Mouse (Mus musculus) hindbrain, embryonic 16.5 days (tissue): ENCODE measurements around the gene Arel1. TPM values are rescaled to one million over a fixed set of nuclear protein-coding genes. Genes with fewer than 3 reads are reported as not detected.

Experiments used
- ATAC-seq: fragments of 200-750 bp; cut with Nextera tagmentation; 2 replicates; pipeline ENCODE4 v1.8.0; 2017; ENCODE audit warnings: moderate TSS enrichment, moderate library complexity
- H3K27ac ChIP-seq: fragments of 300-500 bp; sonication (generic); 2 replicates; pipeline ENCODE4 v1.5.1; 2014; ENCODE audit warnings: low read depth, mild to moderate bottlenecking, control low read depth, low read length, moderate library complexity
- H3K27me3 ChIP-seq: fragments of 300-500 bp; sonication (generic); replicated peaks from 2 replicates; pipeline ENCODE4 v1.6.1; 2014; ENCODE audit warnings: low read length; ENCODE audit not compliant: control insufficient read depth, insufficient read depth
- H3K36me3 ChIP-seq: fragments of 300-500 bp; sonication (generic); 2 replicates; pipeline ENCODE4 v1.6.1; 2014; ENCODE audit warnings: mild to moderate bottlenecking, low read length, moderate library complexity, mixed read lengths; ENCODE audit not compliant: control insufficient read depth, insufficient read depth
- H3K4me1 ChIP-seq: fragments of 300-500 bp; sonication (generic); 2 replicates; pipeline ENCODE4 v1.6.1; 2014; ENCODE audit warnings: low read depth, low read length; ENCODE audit not compliant: control insufficient read depth, insufficient read depth
- H3K4me2 ChIP-seq: fragments of 300-500 bp; sonication (generic); 2 replicates; pipeline ENCODE4 v1.6.1; 2014; ENCODE audit warnings: mild to moderate bottlenecking, low read length, control low read depth, moderate library complexity
- H3K4me3 ChIP-seq: fragments of 300-500 bp; sonication (generic); 2 replicates; pipeline ENCODE4 v1.5.1; 2014; ENCODE audit warnings: mild to moderate bottlenecking, low read length, control low read depth, moderate library complexity
- H3K9ac ChIP-seq: fragments of 300-500 bp; sonication (generic); 2 replicates; pipeline ENCODE4 v1.6.1; 2014; ENCODE audit warnings: low read depth, mild to moderate bottlenecking, control low read depth, low read length, moderate library complexity
- H3K9me3 ChIP-seq: fragments of 300-500 bp; sonication (generic); 2 replicates; pipeline ENCODE4 v1.6.1; 2014; ENCODE audit warnings: mild to moderate bottlenecking, low read length, moderate library complexity; ENCODE audit not compliant: control insufficient read depth
- WGBS: fragments of 180-500 bp; shearing (Covaris S2); extraction: QIAGEN DNeasy Blood & Tissue Kit; methylation state at CpG from one replicate; pipeline ENCODE4 v1.1.7; 2014; 5-methylcytosine and 5-hydroxymethylcytosine counted together
- polyA plus RNA-seq: library from polyadenylated mRNA; unstranded; fragments of >200 nt; fragmentation: Nextera tagmentation; extraction: Ambion mirVana; gene quantifications from 2 replicates; pipeline ENCODE4 v1.2.1, GENCODE M21; 2015

Arel1 gene
- polyA plus RNA-seq, 1 experiment from 2014 or later: 29.3 TPM

DNA sequence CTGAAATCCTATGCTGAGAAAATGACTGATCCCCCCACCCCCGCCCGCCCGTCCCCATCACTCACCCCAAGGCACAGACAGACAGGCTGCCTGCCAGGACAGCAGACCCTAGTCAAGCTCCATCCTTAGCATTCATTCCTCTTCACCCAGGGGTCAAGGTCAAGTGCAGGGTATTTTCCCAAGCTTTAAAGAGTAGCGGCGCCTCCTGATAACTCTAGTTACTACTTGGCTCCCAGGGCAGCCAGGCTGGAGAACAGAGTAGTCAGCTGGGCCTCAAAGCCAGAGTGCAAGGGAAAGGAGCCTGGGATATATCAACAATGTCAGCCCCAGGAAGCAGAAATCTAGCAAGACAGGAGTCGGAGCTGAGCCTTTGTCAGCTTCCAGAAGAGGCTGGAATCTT, 74.5 kb downstream of the Arel1 start:
- Histone ChIP-seq H3K4me2 (no peak overlapping the region), H3K9me3 (no peaks in the 10 kb centered on the region), H3K4me3 (no peak overlapping the region), H3K36me3 (no peaks in the 10 kb centered on the region), H3K9ac (no peak overlapping the region), H3K4me1 (no peaks in the 10 kb centered on the region), H3K27me3 (no peaks in the 10 kb centered on the region), H3K27ac (no peak overlapping the region)
- no peak for ATAC-seq
- WGBS: 85% methylated on average over 6 of the region's 6 CpGs

GRCm38 (mm10) chr12:84893648-84894628, 76.8 kb downstream of the Arel1 start:
- Histone ChIP-seq H3K27ac (no peak overlapping the region), H3K4me2 (no peak overlapping the region), H3K4me3 (no peak overlapping the region), H3K9ac (no peak overlapping the region), H3K36me3 (no peaks in the 10 kb centered on the region), H3K27me3 (no peaks in the 10 kb centered on the region), H3K9me3 (no peaks in the 10 kb centered on the region), H3K4me1 (no peaks in the 10 kb centered on the region)
- 50% methylated on average over 9 of the region's 9 CpGs for WGBS
- ATAC-seq: no peak

- Histone ChIP-seq H3K36me3 (no peaks in the 10 kb centered on the region), H3K27me3 (no peaks in the 10 kb centered on the region), H3K4me1 (no peaks in the 10 kb centered on the region), H3K9ac (no peak overlapping the region), H3K4me2 (no peak overlapping the region), H3K4me3 (no peak overlapping the region), H3K27ac (no peak overlapping the region), H3K9me3 (no peaks in the 10 kb centered on the region)
- WGBS: 57% methylated on average over 15 of the region's 15 CpGs
- ATAC-seq: no peak
Observed at GRCm38 (mm10) chr12:84890289-84890688, 80.4 kb downstream of the Arel1 start.

GRCm38 (mm10) chr12:84885107-84885876, 85.4 kb downstream of the Arel1 start:
- H3K9ac ChIP-seq: no peak overlapping the region
- H3K4me3 ChIP-seq: no peak overlapping the region
- no peak for ATAC-seq
- H3K9me3 ChIP-seq: no peaks in the 10 kb centered on the region
- WGBS: 66% methylated on average over 11 of the region's 11 CpGs
- H3K36me3 ChIP-seq: no peaks in the 10 kb centered on the region
- no peaks in the 10 kb centered on the region for H3K27me3 ChIP-seq
- H3K4me2 ChIP-seq: no peak overlapping the region
- no peak overlapping the region for H3K27ac ChIP-seq
- no peaks in the 10 kb centered on the region for H3K4me1 ChIP-seq

DNA sequence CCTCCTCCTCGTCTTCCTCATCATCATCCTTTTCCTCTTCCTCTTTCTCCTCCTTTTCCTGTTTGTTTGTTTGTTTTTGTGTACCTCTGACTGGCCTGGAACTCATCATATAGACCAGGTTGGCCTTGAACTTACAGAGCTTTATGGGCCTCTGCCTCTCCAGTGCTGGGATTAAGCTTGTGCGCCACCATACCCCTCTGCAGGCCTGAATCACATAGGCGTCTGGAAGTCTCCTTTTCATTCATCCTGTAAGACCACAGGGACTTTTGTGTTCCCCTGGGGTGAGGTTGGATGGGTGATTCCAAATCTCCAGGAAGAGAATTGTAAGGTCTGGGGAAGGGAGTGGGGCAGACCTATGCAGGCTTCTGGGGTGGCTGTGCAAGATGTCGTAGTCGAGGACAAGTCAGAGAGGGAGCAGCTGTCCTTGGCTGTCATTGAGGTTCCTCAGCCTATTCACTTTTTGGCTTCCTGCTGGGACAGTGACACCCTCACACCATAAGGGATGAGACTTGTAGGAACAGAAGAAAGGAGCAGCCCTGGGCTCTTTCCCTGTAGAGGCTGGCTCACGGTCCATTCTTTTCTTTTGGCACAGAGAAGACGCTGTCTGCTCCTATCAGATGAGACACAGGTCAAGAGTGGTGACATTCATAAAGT, 86.2 kb downstream of the Arel1 start:
- H3K9ac ChIP-seq: no peak overlapping the region
- H3K27ac ChIP-seq: no peak overlapping the region
- H3K27me3 ChIP-seq: no peaks in the 10 kb centered on the region
- 76% methylated on average over 7 of the region's 7 CpGs for WGBS
- H3K9me3 ChIP-seq: no peaks in the 10 kb centered on the region
- no peak for ATAC-seq
- no peaks in the 10 kb centered on the region for H3K4me1 ChIP-seq
- H3K4me3 ChIP-seq: no peak overlapping the region
- no peaks in the 10 kb centered on the region for H3K36me3 ChIP-seq
- no peak overlapping the region for H3K4me2 ChIP-seq

- Histone ChIP-seq H3K9ac (no peak overlapping the region), H3K4me1 (no peaks in the 10 kb centered on the region), H3K36me3 (no peaks in the 10 kb centered on the region), H3K9me3 (no peaks in the 10 kb centered on the region), H3K27ac (no peak overlapping the region), H3K27me3 (no peaks in the 10 kb centered on the region; the same call in 1 of the 2 replicates), H3K4me2 (no peak overlapping the region), H3K4me3 (no peak overlapping the region)
- no peak for ATAC-seq
- WGBS: 81% methylated on average over 4 of the region's 4 CpGs
Observed at GRCm38 (mm10) chr12:84882796-84883195, 87.9 kb downstream of the Arel1 start.

DNA sequence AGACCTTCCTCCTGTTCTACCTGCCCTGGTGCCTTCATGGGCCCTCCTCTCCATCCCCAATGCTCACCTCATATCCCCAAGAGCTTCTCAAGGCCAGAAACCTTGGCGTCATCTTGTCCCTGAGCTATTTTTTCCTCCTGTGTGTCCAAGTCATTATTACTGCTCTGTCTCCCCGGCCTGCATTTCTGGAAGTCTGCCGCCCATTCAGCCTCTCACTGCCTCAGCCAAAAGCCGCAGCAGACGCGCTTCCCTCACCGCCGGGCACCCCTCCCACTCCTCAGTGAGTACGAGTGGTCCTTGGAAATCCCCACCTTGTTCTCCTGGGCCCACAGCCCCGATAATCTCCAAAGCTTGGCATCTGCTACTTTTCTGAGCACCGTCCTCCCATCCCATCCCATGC, 90.6 kb downstream of the Arel1 start:
- Histone ChIP-seq H3K27me3 (peaks cover 22% of the 10 kb centered on the region), H3K27ac (no peak overlapping the region), H3K9me3 (no peaks in the 10 kb centered on the region; the same call in 1 of the 2 replicates), H3K9ac (no peak overlapping the region), H3K4me2 (no peak overlapping the region), H3K36me3 (no peaks in the 10 kb centered on the region), H3K4me3 (no peak overlapping the region), H3K4me1 (peaks cover 9% of the 10 kb centered on the region)
- 32% methylated on average over 11 of the region's 11 CpGs for WGBS
- ATAC-seq: no peak

- H3K9ac ChIP-seq: peak within 1 kb of the TSS; percentile 18; the same call in 1 of the 2 replicates
- H3K27ac ChIP-seq: no peak within 1 kb of the TSS
- ATAC-seq: no peak
- peaks cover 38% of the 10 kb centered on the region for H3K27me3 ChIP-seq
- WGBS: 3% methylated on average over 34 of the region's 34 CpGs
- peaks cover 9% of the 10 kb centered on the region for H3K4me1 ChIP-seq
- H3K36me3 ChIP-seq: no peaks in the 10 kb centered on the region
- H3K4me2 ChIP-seq: peak within 1 kb of the TSS; percentile 45
- peak within 1 kb of the TSS; percentile 24 for H3K4me3 ChIP-seq
- no peaks in the 10 kb centered on the region; the same call in 1 of the 2 replicates for H3K9me3 ChIP-seq
Observed at GRCm38 (mm10) chr12:84876481-84877121, 94.1 kb downstream of the Arel1 start, which contains the start of gene Ltbp2. Gene Ltbp2 (minus strand): TSS chr12:84876532.
